In the genomic region with DNA sequence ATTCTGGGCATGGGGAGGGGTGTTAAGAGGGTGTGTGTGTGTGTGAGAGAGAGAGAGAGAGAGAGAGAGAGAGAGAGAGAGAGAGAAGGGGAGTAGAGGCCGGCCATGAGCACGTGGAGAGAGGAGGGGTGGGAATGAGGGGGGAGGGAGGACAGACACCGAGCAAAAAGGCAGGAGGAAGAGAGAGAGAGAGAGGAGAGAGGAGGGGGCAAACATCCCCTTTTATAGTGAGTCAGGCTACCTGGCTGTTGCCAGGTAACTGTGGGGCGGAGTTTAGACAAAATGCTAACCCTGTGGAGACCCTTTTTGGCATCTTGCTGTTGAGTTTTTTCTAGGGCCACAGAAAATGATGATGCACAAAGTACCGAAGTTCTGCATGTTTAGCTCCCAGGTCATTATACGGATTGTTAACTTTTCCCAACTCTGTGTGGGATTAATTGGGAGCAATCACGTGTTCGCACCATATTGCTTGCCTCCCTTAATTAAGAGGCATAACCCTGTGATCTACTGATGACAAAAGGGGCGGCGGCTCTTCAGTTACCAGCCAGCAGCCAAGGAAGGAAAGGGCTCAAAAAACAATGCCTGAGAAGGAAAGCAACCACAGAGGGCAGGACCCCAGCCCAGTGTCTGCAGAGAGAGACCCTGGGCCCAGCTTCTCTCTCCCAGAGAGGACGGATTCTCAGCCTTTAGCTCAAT, we compare ENCODE assay signal across 27 mouse cellular contexts.
DNase-seq lines count a peak whose midpoint lies in the region; ATAC-seq and TF ChIP-seq lines count a peak whose summit lies in the region.
"Had no signal": no experiment of that assay in that cellular context is flagged by ENCODE, and none has a peak within 500 bp of the region (broad histone marks: within the 10 kb centered on the region; RNA-seq: fewer than 3 reads in every experiment).

No protein-coding gene starts in this region.

- no peaks in the 10 kb centered on the region for H3K9me3 ChIP-seq in forebrain, embryonic 10.5 days
- H3K9me3 ChIP-seq in forebrain, embryonic 16.5 days (ENCODE audit: control insufficient read depth, low read length): no peaks in the 10 kb centered on the region
- no peaks in the 10 kb centered on the region for H3K9me3 ChIP-seq in kidney, embryonic 14.5 days (ENCODE audit: control insufficient read depth, low read length)
- H3K9me3 ChIP-seq in midbrain, embryonic 10.5 days (replicated peaks): no peaks in the 10 kb centered on the region
- no peaks in the 10 kb centered on the region for H3K9me3 ChIP-seq in midbrain, postnatal 0 days (ENCODE audit: low read length)
- H3K9me3 ChIP-seq: limb, embryonic 12.5 days; liver, embryonic 15.5 days; midbrain, embryonic 15.5 days; neural tube, embryonic 12.5 days had no signal

- peak overlapping the region; percentile 71; the same call in 1 of the 2 replicates for H3K27ac ChIP-seq in forebrain, embryonic 10.5 days
- H3K27ac ChIP-seq in forebrain, embryonic 16.5 days (ENCODE audit: low read length): no peak overlapping the region
- no peak overlapping the region for H3K27ac ChIP-seq in kidney, embryonic 14.5 days (ENCODE audit: low read depth, low read length)
- 0 out of 2 replicates have a peak overlapping the region, but pooled peaks have one; percentile 23 for H3K27ac ChIP-seq in midbrain, embryonic 10.5 days (replicated peaks)
- no peak overlapping the region for H3K27ac ChIP-seq in midbrain, postnatal 0 days (ENCODE audit: low read depth, low read length)
- H3K27ac ChIP-seq: gastrocnemius, adult 2 months; limb, embryonic 12.5 days; liver, embryonic 15.5 days; midbrain, embryonic 15.5 days; neural tube, embryonic 12.5 days had no signal

- no peak for TF ChIP-seq CTCF in midbrain, postnatal 0 days (IDR thresholded peaks at IDR 0.05)

- peaks cover 37% of the 10 kb centered on the region for H3K4me1 ChIP-seq in forebrain, embryonic 10.5 days
- H3K4me1 ChIP-seq in forebrain, embryonic 16.5 days (replicated peaks; ENCODE audit: control insufficient read depth, insufficient read depth, low read length): peaks cover 10% of the 10 kb centered on the region
- H3K4me1 ChIP-seq in kidney, embryonic 14.5 days (ENCODE audit: control insufficient read depth, insufficient read depth, low read length): peaks cover 3% of the 10 kb centered on the region; the same call in 1 of the 2 replicates
- H3K4me1 ChIP-seq in midbrain, embryonic 10.5 days: peaks cover 23% of the 10 kb centered on the region
- no peaks in the 10 kb centered on the region for H3K4me1 ChIP-seq in midbrain, postnatal 0 days (ENCODE audit: insufficient read depth, low read length)
- H3K4me1 ChIP-seq: limb, embryonic 12.5 days; liver, embryonic 15.5 days; neural tube, embryonic 12.5 days had no signal

- H3K9ac ChIP-seq in forebrain, embryonic 16.5 days (replicated peaks; ENCODE audit: low read depth, low read length): no peak overlapping the region
- H3K9ac ChIP-seq in kidney, embryonic 14.5 days (ENCODE audit: low read depth, low read length): no peak overlapping the region
- no peak overlapping the region for H3K9ac ChIP-seq in midbrain, postnatal 0 days (replicated peaks; ENCODE audit: low read length, poor library complexity, severe bottlenecking)
- H3K9ac ChIP-seq: limb, embryonic 12.5 days; liver, embryonic 15.5 days; lung, embryonic 14.5 days; midbrain, embryonic 15.5 days; neural tube, embryonic 12.5 days had no signal

- peak; percentile 41 for DNase-seq in forebrain, embryonic 10.5 days (ENCODE audit: extremely low spot score, low spot score)
- DNase-seq in kidney, adult 9 months: no peak
- no peak for DNase-seq in midbrain, embryonic 10.5 days (ENCODE audit: low spot score)
- no peak for DNase-seq in midbrain, postnatal 0 days (ENCODE audit: low spot score)
- DNase-seq in retina, postnatal 1 day: peak; percentile 75
- DNase-seq in layer of hippocampus, adult 8-10 months (ENCODE audit: low spot score in 2 of 2): no peak
- DNase-seq: adrenal gland, postnatal 10 days; cerebellum, adult 11 months; cerebellum, adult 9-11 months; gastrocnemius, adult 2 months; gastrocnemius, postnatal 36 days; heart, adult 18-20 months; heart, postnatal 4 days; kidney, adult 11 months; lung, embryonic 14.5 days; lung, postnatal 14 days; thymus, adult 2 months; thymus, postnatal 36 days had no signal

- H3K4me3 ChIP-seq in forebrain, embryonic 10.5 days: peak overlapping the region; percentile 18; the same call in 1 of the 2 replicates
- no peak overlapping the region for H3K4me3 ChIP-seq in forebrain, embryonic 16.5 days (replicated peaks; ENCODE audit: low read length)
- no peak overlapping the region for H3K4me3 ChIP-seq in kidney, embryonic 14.5 days (ENCODE audit: low read length)
- H3K4me3 ChIP-seq in midbrain, embryonic 10.5 days: no peak overlapping the region
- H3K4me3 ChIP-seq in midbrain, postnatal 0 days (ENCODE audit: low read depth, low read length): no peak overlapping the region
- H3K4me3 ChIP-seq: gastrocnemius, adult 2 months; limb, embryonic 12.5 days; liver, embryonic 15.5 days; midbrain, embryonic 15.5 days; myocyte; neural tube, embryonic 12.5 days had no signal

- ATAC-seq in forebrain, embryonic 16.5 days: no peak
- peak; percentile 79 for ATAC-seq in kidney, embryonic 14.5 days (ENCODE audit: low FRiP score, low TSS enrichment)
- ATAC-seq in midbrain, postnatal 0 days (ENCODE audit: low FRiP score): no peak
- ATAC-seq: midbrain, embryonic 15.5 days; Patski had no signal

- H3K27me3 ChIP-seq in forebrain, embryonic 10.5 days (ENCODE audit: poor library complexity, severe bottlenecking): no peaks in the 10 kb centered on the region
- no peaks in the 10 kb centered on the region for H3K27me3 ChIP-seq in forebrain, embryonic 16.5 days (replicated peaks; ENCODE audit: control insufficient read depth, insufficient read depth, low read length)
- no peaks in the 10 kb centered on the region for H3K27me3 ChIP-seq in kidney, embryonic 14.5 days (ENCODE audit: control insufficient read depth, insufficient read depth, low read length)
- no peaks in the 10 kb centered on the region for H3K27me3 ChIP-seq in midbrain, embryonic 10.5 days (ENCODE audit: low read depth, poor library complexity, severe bottlenecking)
- no peaks in the 10 kb centered on the region for H3K27me3 ChIP-seq in midbrain, postnatal 0 days (ENCODE audit: insufficient read depth, low read length)
- H3K27me3 ChIP-seq: liver, embryonic 15.5 days; midbrain, embryonic 15.5 days; neural tube, embryonic 12.5 days; Patski had no signal

- H3K4me2 ChIP-seq in forebrain, embryonic 16.5 days (ENCODE audit: low read length): no peak overlapping the region
- H3K4me2 ChIP-seq in kidney, embryonic 14.5 days (replicated peaks; ENCODE audit: low read depth, low read length): no peak overlapping the region
- no peak overlapping the region for H3K4me2 ChIP-seq in midbrain, postnatal 0 days (ENCODE audit: low read depth, low read length, poor library complexity, severe bottlenecking)
- H3K4me2 ChIP-seq: heart, embryonic 11.5 days; limb, embryonic 12.5 days; liver, embryonic 15.5 days; lung, embryonic 14.5 days; midbrain, embryonic 15.5 days; neural tube, embryonic 12.5 days had no signal

- no peaks in the 10 kb centered on the region for H3K36me3 ChIP-seq in forebrain, embryonic 10.5 days (replicated peaks)
- no peaks in the 10 kb centered on the region for H3K36me3 ChIP-seq in forebrain, embryonic 16.5 days (ENCODE audit: control insufficient read depth, insufficient read depth)
- H3K36me3 ChIP-seq in kidney, embryonic 14.5 days (ENCODE audit: control insufficient read depth, insufficient read depth, low read length): no peaks in the 10 kb centered on the region
- H3K36me3 ChIP-seq in midbrain, embryonic 10.5 days: no peaks in the 10 kb centered on the region
- H3K36me3 ChIP-seq in midbrain, postnatal 0 days (ENCODE audit: insufficient read depth, low read length): no peaks in the 10 kb centered on the region
- H3K36me3 ChIP-seq: limb, embryonic 12.5 days; liver, embryonic 15.5 days; midbrain, embryonic 15.5 days; neural tube, embryonic 12.5 days had no signal

- 9% methylated on average over 11 of the region's 11 CpGs for WGBS in forebrain, embryonic 10.5 days
- 6% methylated on average over 11 of the region's 11 CpGs for WGBS in forebrain, embryonic 16.5 days
- 11% methylated on average over 11 of the region's 11 CpGs for WGBS in kidney, embryonic 14.5 days
- 11% methylated on average over 11 of the region's 11 CpGs for WGBS in midbrain, embryonic 10.5 days
- WGBS in midbrain, postnatal 0 days: 15% methylated on average over 11 of the region's 11 CpGs

Comparison
In these comparisons a context has a peak if more than half of its experiments do, and no peak if none do; other contexts are left out.
1. H3K27ac ChIP-seq: peak in forebrain, embryonic 10.5 days (single experiment) and midbrain, embryonic 10.5 days (single experiment); none in forebrain, embryonic 16.5 days (single experiment), kidney, embryonic 14.5 days (single experiment) and midbrain, postnatal 0 days (single experiment).
2. DNase-seq: peak in forebrain, embryonic 10.5 days (single experiment) and retina, postnatal 1 day (single experiment); none in kidney, adult 9 months (single experiment), midbrain, embryonic 10.5 days (single experiment), midbrain, postnatal 0 days (single experiment) and layer of hippocampus, adult 8-10 months (0 of 2).